Comparison of ENCODE assay signal across 8 mouse cellular contexts in the genomic region with DNA sequence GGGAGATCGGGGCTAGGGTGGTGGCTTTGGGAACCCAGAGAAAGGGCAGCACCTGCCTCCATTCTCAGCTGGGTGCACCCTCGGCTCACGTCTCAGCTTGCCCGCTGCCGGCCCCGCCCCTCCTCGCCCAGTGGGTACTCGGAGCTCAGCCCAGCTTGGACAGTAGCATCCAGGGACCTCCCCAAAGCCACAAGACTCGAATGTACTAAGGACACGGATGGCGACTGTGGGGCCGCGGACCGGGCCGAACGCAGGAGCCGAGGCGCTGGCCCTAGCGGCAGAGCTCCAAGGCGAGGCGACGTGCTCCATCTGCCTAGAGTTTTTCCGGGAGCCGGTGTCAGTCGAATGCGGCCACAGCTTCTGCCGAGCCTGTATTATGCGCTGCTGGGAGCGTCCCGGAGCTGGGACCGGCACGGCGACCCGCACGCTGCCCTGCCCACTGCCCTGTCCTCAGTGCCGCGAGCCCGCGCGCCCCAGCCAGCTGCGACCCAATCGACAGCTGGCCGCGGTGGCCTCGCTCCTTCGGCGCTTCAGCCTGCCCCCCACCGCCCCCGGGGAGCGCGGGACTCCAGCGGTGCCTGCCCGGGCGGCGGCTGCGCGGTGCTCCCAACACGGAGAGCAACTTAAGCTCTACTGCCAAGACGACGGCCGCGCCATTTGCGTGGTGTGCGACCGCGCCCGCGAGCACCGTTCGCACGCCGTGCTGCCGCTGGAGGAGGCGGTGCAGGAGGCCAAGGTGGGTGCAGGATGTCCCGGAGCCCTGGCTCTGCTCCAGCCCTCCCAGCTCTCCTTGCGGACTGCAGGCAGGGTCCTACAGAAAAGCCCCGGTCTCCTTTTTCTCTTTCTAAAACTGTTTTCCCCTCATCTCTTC. TPM values are rescaled to one million over a fixed set of nuclear protein-coding genes. Genes with fewer than 3 reads are reported as not detected.
A peak's percentile ranks its signal among the peaks of the same experiment; 100 is the strongest.
DNase-seq lines count a peak whose midpoint lies in the region; ATAC-seq and TF ChIP-seq lines count a peak whose summit lies in the region.

No protein-coding gene starts in this region.

- H3K4me3 ChIP-seq in cortical plate, adult 2 months (ENCODE audit: insufficient read depth, low read length): peak overlapping the region; percentile 72
- peak overlapping the region; percentile 89 for H3K4me3 ChIP-seq in hindbrain, postnatal 0 days (ENCODE audit: low read length)
- H3K4me3 ChIP-seq in limb, embryonic 14.5 days (replicated peaks; ENCODE audit: low read length): peak overlapping the region; percentile 69
- H3K4me3 ChIP-seq in midbrain, embryonic 13.5 days (replicated peaks): peak overlapping the region; percentile 88

- TF ChIP-seq POLR2A in cortical plate, adult 2 months (IDR thresholded peaks at IDR 0.05; ENCODE audit: extremely low read depth, insufficient read depth, low read length): 0 out of 2 replicates have a peak, but pooled peaks have one; percentile 14
- TF ChIP-seq POLR2A in limb, embryonic 14.5 days (IDR thresholded peaks at IDR 0.05; ENCODE audit: borderline replicate concordance, extremely low read depth, insufficient read depth, insufficient read length): no peak

- TF ChIP-seq CTCF in cortical plate, adult 2 months (IDR thresholded peaks at IDR 0.05; ENCODE audit: extremely low read depth, insufficient read depth, low read length): no peak
- no peak for TF ChIP-seq CTCF in hindbrain, postnatal 0 days (IDR thresholded peaks at IDR 0.05; ENCODE audit: low read depth)

- under 1% methylated on average over 76 of the region's 77 CpGs for WGBS in hindbrain, postnatal 0 days
- WGBS in limb, embryonic 14.5 days: 3% methylated on average over 70 of the region's 77 CpGs
- under 1% methylated on average over 76 of the region's 77 CpGs for WGBS in midbrain, embryonic 13.5 days

- H3K36me3 ChIP-seq in hindbrain, postnatal 0 days (ENCODE audit: insufficient read depth, low read length): no peaks in the 10 kb centered on the region
- no peaks in the 10 kb centered on the region for H3K36me3 ChIP-seq in limb, embryonic 14.5 days (ENCODE audit: control insufficient read depth, insufficient read depth, low read length)
- H3K36me3 ChIP-seq in midbrain, embryonic 13.5 days: no peaks in the 10 kb centered on the region

- H3K9ac ChIP-seq in hindbrain, postnatal 0 days (replicated peaks; ENCODE audit: low read length): peak overlapping the region; percentile 83
- peak overlapping the region; percentile 63 for H3K9ac ChIP-seq in limb, embryonic 14.5 days (ENCODE audit: low read depth, low read length, severe bottlenecking)
- H3K9ac ChIP-seq in midbrain, embryonic 13.5 days (replicated peaks): peak overlapping the region; percentile 79

- peak; percentile 72 to 76 for DNase-seq in adrenal gland, adult 18-20 months (ENCODE audit: low spot score in 2 of 2)
- DNase-seq in gastrocnemius, postnatal 25 days: peak; percentile 70
- DNase-seq in hindbrain, postnatal 0 days (ENCODE audit: low spot score): peak; percentile 58
- peak; percentile 42 for DNase-seq in limb, embryonic 14.5 days (ENCODE audit: low spot score)
- peak; percentile 63 to 73 for DNase-seq in spleen, adult 18-20 months

- peak; percentile 53 for ATAC-seq in hindbrain, postnatal 0 days
- no peak for ATAC-seq in limb, embryonic 14.5 days (ENCODE audit: low FRiP score, low read depth)
- ATAC-seq in midbrain, embryonic 13.5 days: peak; percentile 69
- ATAC-seq in activated CD4-positive, CD25-positive, alpha-beta regulatory T cell, adult 4 months: no peak

- H3K9me3 ChIP-seq in hindbrain, postnatal 0 days (ENCODE audit: low read length): no peaks in the 10 kb centered on the region
- no peaks in the 10 kb centered on the region for H3K9me3 ChIP-seq in limb, embryonic 14.5 days (ENCODE audit: control insufficient read depth, low read length)
- no peaks in the 10 kb centered on the region for H3K9me3 ChIP-seq in midbrain, embryonic 13.5 days

- no peaks in the 10 kb centered on the region; the same call in 1 of the 2 replicates for H3K4me1 ChIP-seq in cortical plate, adult 2 months (ENCODE audit: control insufficient read depth, insufficient read depth, low read length)
- peaks cover 5% of the 10 kb centered on the region; the same call in 1 of the 2 replicates for H3K4me1 ChIP-seq in hindbrain, postnatal 0 days (ENCODE audit: insufficient read depth, low read length)
- 0 out of 2 replicates have a peak, but pooled peaks cover 3% of the 10 kb centered on the region for H3K4me1 ChIP-seq in limb, embryonic 14.5 days (ENCODE audit: control insufficient read depth, insufficient read depth, low read length)
- peaks cover 15% of the 10 kb centered on the region for H3K4me1 ChIP-seq in midbrain, embryonic 13.5 days (replicated peaks)

- H3K4me2 ChIP-seq in hindbrain, postnatal 0 days (ENCODE audit: low read depth, low read length): peak overlapping the region; percentile 95
- H3K4me2 ChIP-seq in limb, embryonic 14.5 days (replicated peaks; ENCODE audit: low read depth, low read length, severe bottlenecking): peak overlapping the region; percentile 68
- H3K4me2 ChIP-seq in midbrain, embryonic 13.5 days (replicated peaks): peak overlapping the region; percentile 87

- H3K27me3 ChIP-seq in hindbrain, postnatal 0 days (ENCODE audit: insufficient read depth, low read length): no peaks in the 10 kb centered on the region; the same call in 1 of the 2 replicates
- H3K27me3 ChIP-seq in limb, embryonic 14.5 days (ENCODE audit: control insufficient read depth, insufficient read depth, low read length): peaks cover 4% of the 10 kb centered on the region; the same call in 1 of the 2 replicates
- peaks cover 40% of the 10 kb centered on the region for H3K27me3 ChIP-seq in midbrain, embryonic 13.5 days

- H3K27ac ChIP-seq in cortical plate, adult 2 months (ENCODE audit: insufficient read depth, low read length): 0 out of 2 replicates have a peak overlapping the region, but pooled peaks have one; percentile 30
- peak overlapping the region; percentile 75 for H3K27ac ChIP-seq in hindbrain, postnatal 0 days
- no peak overlapping the region for H3K27ac ChIP-seq in limb, embryonic 14.5 days (replicated peaks; ENCODE audit: low read depth, low read length)
- H3K27ac ChIP-seq in midbrain, embryonic 13.5 days: peak overlapping the region; percentile 61

RNA-seq across cellular contexts. Expression of gene Gm12184, which starts 11.1 kb away (rescaled TPM):
- 1 to 10 TPM in 1 of 2 experiments, under 1 TPM in 1; 0.76 to 3.1 TPM for total RNA-seq in adrenal gland, adult 18-20 months (2021)
- polyA plus RNA-seq in cortical plate, adult 2 months (2012; rRNA removed): 33.8 and 40.1 TPM in 2 replicates
- total RNA-seq in gastrocnemius, postnatal 25 days (2021): 1 to 10 TPM in 1 of 2 experiments, under 1 TPM in 1; 0.67 to 3.2 TPM
- total RNA-seq in hindbrain, postnatal 0 days (2014; rRNA removed): 20.1 and 26.4 TPM in 2 replicates
- 5.7 and 6.0 TPM in 2 replicates for polyA plus RNA-seq in hindbrain, postnatal 0 days (2015; fragmentation: Nextera tagmentation; extraction: Ambion mirVana)
- polyA plus RNA-seq in limb, embryonic 14.5 days (2012; rRNA removed): 42.1 and 55.1 TPM in 2 replicates
- polyA plus RNA-seq in limb, embryonic 14.5 days (2014; fragmentation: Nextera tagmentation; extraction: Ambion mirVana): 7.9 and 14.8 TPM in 2 replicates
- 3.4 and 3.6 TPM in 2 replicates for polyA plus RNA-seq in midbrain, embryonic 13.5 days (2015; fragmentation: Nextera tagmentation; extraction: Ambion mirVana)
- polyA plus RNA-seq in activated CD4-positive, CD25-positive, alpha-beta regulatory T cell, adult 4 months (2017; shearing (Covaris generic)): 1 to 10 TPM; 3.0 to 3.1 TPM

RNA-seq across cellular contexts. Expression of gene Trim7, which starts 11.6 kb away (rescaled TPM):
- 1 to 10 TPM; 3.6 to 9.8 TPM for total RNA-seq in adrenal gland, adult 18-20 months (2021)
- polyA plus RNA-seq in cortical plate, adult 2 months (2012; rRNA removed): 4.2 and 4.3 TPM in 2 replicates
- 10 to 100 TPM; 57.3 to 57.9 TPM for total RNA-seq in gastrocnemius, postnatal 25 days (2021)
- 4.0 and 7.7 TPM in 2 replicates for total RNA-seq in hindbrain, postnatal 0 days (2014; rRNA removed)
- 3.7 TPM in 2 replicates for polyA plus RNA-seq in hindbrain, postnatal 0 days (2015; fragmentation: Nextera tagmentation; extraction: Ambion mirVana)
- 2.6 and 2.9 TPM in 2 replicates for polyA plus RNA-seq in limb, embryonic 14.5 days (2012; rRNA removed)
- 1.2 and 2.0 TPM in 2 replicates for polyA plus RNA-seq in limb, embryonic 14.5 days (2014; fragmentation: Nextera tagmentation; extraction: Ambion mirVana)
- 0.89 and 1.0 TPM in 2 replicates for polyA plus RNA-seq in midbrain, embryonic 13.5 days (2015; fragmentation: Nextera tagmentation; extraction: Ambion mirVana)
- 1 to 10 TPM in 1 of 2 experiments, under 1 TPM in 1; 0.52 to 1.1 TPM for polyA plus RNA-seq in activated CD4-positive, CD25-positive, alpha-beta regulatory T cell, adult 4 months (2017; shearing (Covaris generic))

RNA-seq across cellular contexts. Expression of gene Trim41, which starts 20.4 kb away (rescaled TPM):
- 10 to 100 TPM; 45.9 to 48.9 TPM for total RNA-seq in adrenal gland, adult 18-20 months (2021)
- polyA plus RNA-seq in cortical plate, adult 2 months (2012; rRNA removed): 43.1 and 46.7 TPM in 2 replicates
- 10 to 100 TPM; 15.5 to 19.3 TPM for total RNA-seq in gastrocnemius, postnatal 25 days (2021)
- 42.1 and 43.3 TPM in 2 replicates for total RNA-seq in hindbrain, postnatal 0 days (2014; rRNA removed)
- polyA plus RNA-seq in hindbrain, postnatal 0 days (2015; fragmentation: Nextera tagmentation; extraction: Ambion mirVana): 5.5 and 7.1 TPM in 2 replicates
- polyA plus RNA-seq in limb, embryonic 14.5 days (2012; rRNA removed): 51.5 and 52.4 TPM in 2 replicates
- 5.5 and 7.0 TPM in 2 replicates for polyA plus RNA-seq in limb, embryonic 14.5 days (2014; fragmentation: Nextera tagmentation; extraction: Ambion mirVana)
- polyA plus RNA-seq in midbrain, embryonic 13.5 days (2015; fragmentation: Nextera tagmentation; extraction: Ambion mirVana): 6.9 and 7.0 TPM in 2 replicates
- 1 to 10 TPM; 3.8 to 4.4 TPM for polyA plus RNA-seq in activated CD4-positive, CD25-positive, alpha-beta regulatory T cell, adult 4 months (2017; shearing (Covaris generic))

RNA-seq across cellular contexts. Expression of gene Irgm1, which starts 33.9 kb away (rescaled TPM):
- 10 to 100 TPM; 16.6 to 27.6 TPM for total RNA-seq in adrenal gland, adult 18-20 months (2021)
- polyA plus RNA-seq in cortical plate, adult 2 months (2012; rRNA removed): 9.5 and 11.4 TPM in 2 replicates
- total RNA-seq in gastrocnemius, postnatal 25 days (2021): 10 to 100 TPM in 1 of 2 experiments, 1 to 10 TPM in 1; 9.0 to 11.1 TPM
- 5.8 and 6.0 TPM in 2 replicates for total RNA-seq in hindbrain, postnatal 0 days (2014; rRNA removed)
- 6.3 and 8.2 TPM in 2 replicates for polyA plus RNA-seq in hindbrain, postnatal 0 days (2015; fragmentation: Nextera tagmentation; extraction: Ambion mirVana)
- polyA plus RNA-seq in limb, embryonic 14.5 days (2012; rRNA removed): 3.7 and 4.1 TPM in 2 replicates
- polyA plus RNA-seq in limb, embryonic 14.5 days (2014; fragmentation: Nextera tagmentation; extraction: Ambion mirVana): 4.5 and 5.5 TPM in 2 replicates
- polyA plus RNA-seq in midbrain, embryonic 13.5 days (2015; fragmentation: Nextera tagmentation; extraction: Ambion mirVana): 1.8 and 1.9 TPM in 2 replicates
- polyA plus RNA-seq in activated CD4-positive, CD25-positive, alpha-beta regulatory T cell, adult 4 months (2017; shearing (Covaris generic)): 100 to 1,000 TPM; 204 to 218 TPM

RNA-seq across cellular contexts. Expression of gene Rack1, which starts 37.4 kb away (rescaled TPM):
- 100 to 1,000 TPM; 582 to 604 TPM for total RNA-seq in adrenal gland, adult 18-20 months (2021)
- 447 and 464 TPM in 2 replicates for polyA plus RNA-seq in cortical plate, adult 2 months (2012; rRNA removed)
- 100 to 1,000 TPM; 321 to 324 TPM for total RNA-seq in gastrocnemius, postnatal 25 days (2021)
- 897 and 958 TPM in 2 replicates for total RNA-seq in hindbrain, postnatal 0 days (2014; rRNA removed)
- polyA plus RNA-seq in hindbrain, postnatal 0 days (2015; fragmentation: Nextera tagmentation; extraction: Ambion mirVana): 324 and 342 TPM in 2 replicates
- polyA plus RNA-seq in limb, embryonic 14.5 days (2012; rRNA removed): 2,038 and 2,666 TPM in 2 replicates
- polyA plus RNA-seq in limb, embryonic 14.5 days (2014; fragmentation: Nextera tagmentation; extraction: Ambion mirVana): 939 and 995 TPM in 2 replicates
- polyA plus RNA-seq in midbrain, embryonic 13.5 days (2015; fragmentation: Nextera tagmentation; extraction: Ambion mirVana): 472 and 473 TPM in 2 replicates
- polyA plus RNA-seq in activated CD4-positive, CD25-positive, alpha-beta regulatory T cell, adult 4 months (2017; shearing (Covaris generic)): 1,000 to 10,000 TPM; 1,417 to 1,752 TPM

Comparison
In these comparisons a context has a peak if more than half of its experiments do, and no peak if none do; other contexts are left out.
1. ATAC-seq: peak in hindbrain, postnatal 0 days (single experiment) and midbrain, embryonic 13.5 days (single experiment); none in limb, embryonic 14.5 days (single experiment) and activated CD4-positive, CD25-positive, alpha-beta regulatory T cell, adult 4 months (single experiment).
2. Peak in every context shown above with its lines, with median percentiles within 50 percentile points of each other: DNase-seq, H3K4me3 ChIP-seq, H3K4me2 ChIP-seq and H3K9ac ChIP-seq.